Mouse (Mus musculus) ES-Bruce4 (cell line): ENCODE measurements around the gene Flt3l.

Experiments
- CTCF ChIP-seq: IDR thresholded peaks from one replicate; pipeline ENCODE4 v1.8.1; 2011; ENCODE audit warnings: low read depth, low read length
- EP300 ChIP-seq: IDR thresholded peaks from 2 replicates; pipeline ENCODE4 v1.6.1; 2011; ENCODE audit warnings: low read depth, low read length; ENCODE audit not compliant: insufficient read depth

DNA sequence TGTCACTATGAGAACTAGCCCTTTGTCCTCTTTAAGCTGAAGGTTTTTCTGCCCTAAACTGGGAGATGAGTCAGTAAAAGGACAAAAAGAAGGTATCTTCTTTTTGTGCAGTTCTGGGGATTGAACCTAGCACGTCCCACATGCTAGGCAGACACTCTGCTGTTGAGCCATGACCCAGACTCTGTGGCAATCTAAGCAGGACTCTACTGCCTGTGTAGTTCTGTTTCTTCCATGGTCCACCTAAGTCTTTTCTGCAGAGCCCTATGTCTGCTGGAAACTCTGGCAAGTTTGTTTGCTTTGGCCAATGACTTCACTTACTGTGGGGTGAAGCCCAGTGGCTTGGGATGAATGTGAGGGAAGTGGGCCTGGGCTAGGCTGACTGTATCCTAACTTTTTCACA, 2.2 kb upstream of the Flt3l start:
- TF ChIP-seq CTCF: no peak
- no peak for TF ChIP-seq EP300
